18 mouse cellular contexts compared by ENCODE assay signal in the genomic region with DNA sequence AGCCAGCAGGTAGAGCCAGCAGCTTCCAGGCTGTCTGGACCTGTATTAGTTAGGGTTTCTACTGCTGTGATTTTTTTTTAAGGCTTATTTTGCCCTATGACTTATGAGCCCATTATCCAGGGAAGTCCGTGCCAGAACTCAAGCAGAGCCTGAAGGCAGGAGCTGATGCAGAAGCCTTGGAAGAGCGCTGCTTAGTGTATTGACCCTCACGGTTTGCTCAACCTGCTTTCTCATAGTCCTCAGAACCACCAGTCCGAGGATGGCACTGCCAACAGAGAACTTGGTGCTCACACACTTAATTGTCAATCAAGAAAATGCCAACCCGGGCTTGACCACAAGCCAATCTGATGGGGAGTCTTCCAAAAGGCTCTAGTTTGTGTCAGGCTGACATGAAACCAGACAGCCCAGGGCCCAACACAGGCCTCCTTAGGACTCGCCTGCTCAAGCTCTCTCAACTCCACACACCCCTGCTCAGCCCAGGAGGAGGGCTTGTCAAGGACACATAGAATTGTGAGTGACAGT. TPM values are rescaled to one million over a fixed set of nuclear protein-coding genes. Genes with fewer than 3 reads are reported as not detected.
"Had no signal": no experiment of that assay in that cellular context is flagged by ENCODE, and none has a peak within 500 bp of the region (broad histone marks: within the 10 kb centered on the region; RNA-seq: fewer than 3 reads in every experiment).

No protein-coding gene starts in this region.

- H3K4me3 ChIP-seq: layer of hippocampus, adult 2 months; left cerebral cortex, adult 2 months; limb, embryonic 10.5 days; liver, embryonic 12.5 days; lung, embryonic 15.5 days; megakaryocyte, embryonic 14.5 days; midbrain, embryonic 12.5 days; stomach, embryonic 15.5 days had no signal

- H3K27ac ChIP-seq: layer of hippocampus, adult 2 months; left cerebral cortex, adult 2 months; limb, embryonic 10.5 days; liver, embryonic 12.5 days; lung, embryonic 15.5 days; macrophage; midbrain, embryonic 12.5 days; stomach, embryonic 15.5 days had no signal

- DNase-seq: kidney, adult 18-20 months; kidney, postnatal 10 days; kidney, postnatal 4 days; lung, postnatal 14 days; right cerebral cortex, postnatal 14 days; thymus, adult 2 months; thymus, postnatal 25 days had no signal

- H3K36me3 ChIP-seq: limb, embryonic 10.5 days; liver, embryonic 12.5 days; lung, embryonic 15.5 days; midbrain, embryonic 12.5 days; stomach, embryonic 15.5 days had no signal

- H3K9me3 ChIP-seq: limb, embryonic 10.5 days; liver, embryonic 12.5 days; lung, embryonic 15.5 days; midbrain, embryonic 12.5 days; stomach, embryonic 15.5 days had no signal

RNA-seq across cellular contexts. Expression of a gene that starts 5.7 kb away (rescaled TPM):
- total RNA-seq: layer of hippocampus, adult 2 months; layer of hippocampus, postnatal 10 days; left cerebral cortex, postnatal 14 days had no signal
- polyA plus RNA-seq: macrophage had no signal
